Mouse (Mus musculus) layer of hippocampus, adult 9-11 months (tissue): ENCODE data around the gene Aspdh.
A peak's percentile ranks its signal among the peaks of the same experiment; 100 is the strongest.

Source experiments
- DNase-seq: peaks from one replicate; pipeline ENCODE4 v3.0.0; 2022

Aspdh gene

DNA sequence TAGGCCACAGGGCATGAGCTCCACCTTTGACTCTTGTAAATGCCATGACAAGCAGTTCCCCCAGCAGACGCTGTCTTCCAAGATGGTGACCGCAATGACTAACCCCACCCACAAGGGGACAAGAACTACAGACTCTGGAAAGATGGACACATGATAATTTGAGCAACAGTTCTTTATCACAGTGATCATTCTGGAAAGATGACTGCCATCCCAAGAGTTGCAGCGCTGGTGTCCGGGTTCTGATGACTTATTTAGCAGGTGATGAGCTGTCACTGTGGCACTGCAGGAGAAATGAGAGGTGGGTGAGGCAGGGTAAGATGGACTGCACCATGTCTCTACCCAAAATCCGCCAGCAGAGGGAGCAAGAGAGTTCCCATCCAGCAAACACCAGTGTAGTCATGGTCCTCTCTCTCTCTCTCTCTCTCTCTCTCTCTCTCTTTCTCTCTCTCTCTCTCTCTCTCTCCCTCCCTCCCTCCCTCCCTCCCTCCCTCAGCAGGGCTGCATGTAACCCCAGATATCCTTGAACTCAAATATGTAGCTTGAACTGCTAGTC is 36.4 kb downstream of the Aspdh start:
- peak; percentile 57 for DNase-seq

DNA sequence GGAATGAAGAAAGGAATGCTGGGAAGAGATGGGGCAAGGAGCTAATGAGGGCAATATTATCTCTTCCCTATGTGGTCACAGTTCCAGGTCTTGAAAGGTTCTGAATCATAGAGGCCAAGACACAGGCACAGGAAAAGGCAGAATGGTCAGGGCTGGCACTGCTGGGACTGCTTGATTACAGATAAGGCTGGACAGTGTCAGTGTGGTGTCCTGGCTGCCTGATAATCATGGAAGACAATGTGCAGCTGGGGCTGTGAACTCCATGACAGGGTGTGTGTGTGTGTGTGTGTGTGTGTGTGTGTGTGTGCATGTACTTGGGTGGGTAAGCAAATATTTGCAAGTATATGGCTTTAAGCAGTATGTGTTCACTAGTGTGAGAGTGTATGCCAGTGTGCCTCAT is 42.3 kb downstream of the Aspdh start:
- DNase-seq = no peak
